Mouse (Mus musculus): ENCODE data around the gene Ece1. TPM values are rescaled to one million over a fixed set of nuclear protein-coding genes. Genes with fewer than 3 reads are reported as not detected.

Ece1 gene
- polyA plus RNA-seq, 2 experiments = 42.4 to 45.7 TPM

- H3K4me1 ChIP-seq (ENCODE audit: control insufficient read depth, insufficient read depth, low read length) = no peaks in the 10 kb centered on the region
- no peaks in the 10 kb centered on the region for H3K9me3 ChIP-seq (ENCODE audit: control insufficient read depth, low read length)
- WGBS = 7% methylated on average over 6 of the region's 6 CpGs
- H3K4me3 ChIP-seq (replicated peaks; ENCODE audit: low read length) = no peak overlapping the region
- H3K4me2 ChIP-seq (replicated peaks; ENCODE audit: low read depth, low read length, severe bottlenecking) = no peak overlapping the region
- ATAC-seq (ENCODE audit: low FRiP score, low read depth) (no peak), DNase-seq (ENCODE audit: low spot score) (no peak)
- TF ChIP-seq POLR2A (IDR thresholded peaks at IDR 0.05; ENCODE audit: borderline replicate concordance, extremely low read depth, insufficient read depth, insufficient read length) = no peak
- H3K9ac ChIP-seq (ENCODE audit: low read depth, low read length, severe bottlenecking) = no peak overlapping the region
- H3K27me3 ChIP-seq (ENCODE audit: control insufficient read depth, insufficient read depth, low read length) = peaks cover 6% of the 10 kb centered on the region
- H3K27ac ChIP-seq (replicated peaks; ENCODE audit: low read depth, low read length) = no peak overlapping the region
- H3K36me3 ChIP-seq (ENCODE audit: control insufficient read depth, insufficient read depth, low read length) = no peaks in the 10 kb centered on the region
These were observed 31.7 kb upstream of the Ece1 start for GRCm38 (mm10) chr4:137830380-137830779.

GRCm38 (mm10) chr4:137831598-137831997 is 30.4 kb upstream of the Ece1 start:
- Histone ChIP-seq H3K27me3 (ENCODE audit: control insufficient read depth, insufficient read depth, low read length) (peaks cover 6% of the 10 kb centered on the region), H3K4me3 (replicated peaks; ENCODE audit: low read length) (no peak overlapping the region), H3K9ac (ENCODE audit: low read depth, low read length, severe bottlenecking) (no peak overlapping the region), H3K27ac (replicated peaks; ENCODE audit: low read depth, low read length) (no peak overlapping the region), H3K4me1 (ENCODE audit: control insufficient read depth, insufficient read depth, low read length) (peaks cover 4% of the 10 kb centered on the region; the same call in 1 of the 2 replicates), H3K9me3 (ENCODE audit: control insufficient read depth, low read length) (no peaks in the 10 kb centered on the region), H3K4me2 (replicated peaks; ENCODE audit: low read depth, low read length, severe bottlenecking) (no peak overlapping the region), H3K36me3 (ENCODE audit: control insufficient read depth, insufficient read depth, low read length) (no peaks in the 10 kb centered on the region)
- no peak for TF ChIP-seq POLR2A (IDR thresholded peaks at IDR 0.05; ENCODE audit: borderline replicate concordance, extremely low read depth, insufficient read depth, insufficient read length)
- ATAC-seq (ENCODE audit: low FRiP score, low read depth) = no peak
- 78% methylated on average over 11 of the region's 11 CpGs for WGBS
- DNase-seq (ENCODE audit: low spot score) = no peak

- DNase-seq (ENCODE audit: low spot score) = peak; percentile 84
- ATAC-seq (ENCODE audit: low FRiP score, low read depth) = peak; percentile 89
- H3K4me2 ChIP-seq (replicated peaks; ENCODE audit: low read depth, low read length, severe bottlenecking) = peak overlapping the region; percentile 41
- no peaks in the 10 kb centered on the region for H3K9me3 ChIP-seq (ENCODE audit: control insufficient read depth, low read length)
- no peak overlapping the region for H3K27ac ChIP-seq (replicated peaks; ENCODE audit: low read depth, low read length)
- TF ChIP-seq POLR2A (IDR thresholded peaks at IDR 0.05; ENCODE audit: borderline replicate concordance, extremely low read depth, insufficient read depth, insufficient read length) = no peak
- H3K9ac ChIP-seq (ENCODE audit: low read depth, low read length, severe bottlenecking) = no peak overlapping the region
- WGBS = 4% methylated on average over 11 of the region's 14 CpGs
- no peaks in the 10 kb centered on the region for H3K27me3 ChIP-seq (ENCODE audit: control insufficient read depth, insufficient read depth, low read length)
- peaks cover 4% of the 10 kb centered on the region; the same call in 1 of the 2 replicates for H3K4me1 ChIP-seq (ENCODE audit: control insufficient read depth, insufficient read depth, low read length)
- no peak overlapping the region for H3K4me3 ChIP-seq (replicated peaks; ENCODE audit: low read length)
- no peaks in the 10 kb centered on the region for H3K36me3 ChIP-seq (ENCODE audit: control insufficient read depth, insufficient read depth, low read length)
These were observed 26.3 kb upstream of the Ece1 start for GRCm38 (mm10) chr4:137835624-137836337.

- Histone ChIP-seq H3K27me3 (ENCODE audit: control insufficient read depth, insufficient read depth, low read length) (no peaks in the 10 kb centered on the region), H3K9me3 (ENCODE audit: control insufficient read depth, low read length) (no peaks in the 10 kb centered on the region), H3K4me2 (replicated peaks; ENCODE audit: low read depth, low read length, severe bottlenecking) (no peak overlapping the region), H3K4me3 (replicated peaks; ENCODE audit: low read length) (no peak overlapping the region), H3K9ac (ENCODE audit: low read depth, low read length, severe bottlenecking) (no peak overlapping the region), H3K27ac (replicated peaks; ENCODE audit: low read depth, low read length) (no peak overlapping the region), H3K4me1 (ENCODE audit: control insufficient read depth, insufficient read depth, low read length) (peaks cover 4% of the 10 kb centered on the region; the same call in 1 of the 2 replicates), H3K36me3 (ENCODE audit: control insufficient read depth, insufficient read depth, low read length) (no peaks in the 10 kb centered on the region)
- ATAC-seq (ENCODE audit: low FRiP score, low read depth) (no peak), DNase-seq (ENCODE audit: low spot score) (no peak)
- TF ChIP-seq POLR2A (IDR thresholded peaks at IDR 0.05; ENCODE audit: borderline replicate concordance, extremely low read depth, insufficient read depth, insufficient read length) = no peak
- WGBS = 86% methylated on average over 5 of the region's 5 CpGs
These were observed 25.3 kb upstream of the Ece1 start for GRCm38 (mm10) chr4:137836741-137837140.

GRCm38 (mm10) chr4:137837792-137838191 is 24.2 kb upstream of the Ece1 start:
- no peaks in the 10 kb centered on the region for H3K9me3 ChIP-seq (ENCODE audit: control insufficient read depth, low read length)
- peaks cover 4% of the 10 kb centered on the region; the same call in 1 of the 2 replicates for H3K4me1 ChIP-seq (ENCODE audit: control insufficient read depth, insufficient read depth, low read length)
- no peak overlapping the region for H3K4me3 ChIP-seq (replicated peaks; ENCODE audit: low read length)
- H3K4me2 ChIP-seq (replicated peaks; ENCODE audit: low read depth, low read length, severe bottlenecking) = no peak overlapping the region
- WGBS = 84% methylated on average over 8 of the region's 8 CpGs
- ATAC-seq (ENCODE audit: low FRiP score, low read depth) (no peak), DNase-seq (ENCODE audit: low spot score) (no peak)
- no peak overlapping the region for H3K27ac ChIP-seq (replicated peaks; ENCODE audit: low read depth, low read length)
- TF ChIP-seq POLR2A (IDR thresholded peaks at IDR 0.05; ENCODE audit: borderline replicate concordance, extremely low read depth, insufficient read depth, insufficient read length) = no peak
- H3K36me3 ChIP-seq (ENCODE audit: control insufficient read depth, insufficient read depth, low read length) = no peaks in the 10 kb centered on the region
- H3K27me3 ChIP-seq (ENCODE audit: control insufficient read depth, insufficient read depth, low read length) = no peaks in the 10 kb centered on the region
- no peak overlapping the region for H3K9ac ChIP-seq (ENCODE audit: low read depth, low read length, severe bottlenecking)
